Mouse (Mus musculus) olfactory bulb, adult 2 months (tissue): ENCODE results near the gene Smad6.

Source experiments
- CTCF ChIP-seq: fragments of 200-500 bp; IDR thresholded peaks from 2 replicates; pipeline ENCODE4 v1.5.1; 2012; ENCODE audit warnings: low read depth, mild to moderate bottlenecking, low read length, moderate library complexity; ENCODE audit not compliant: insufficient read depth
- POLR2A ChIP-seq: fragments of 200-500 bp; IDR thresholded peaks from 2 replicates; pipeline ENCODE4 v1.6.1; 2012; ENCODE audit warnings: mild to moderate bottlenecking, low read depth, low read length, moderate library complexity; ENCODE audit not compliant: insufficient read depth

DNA sequence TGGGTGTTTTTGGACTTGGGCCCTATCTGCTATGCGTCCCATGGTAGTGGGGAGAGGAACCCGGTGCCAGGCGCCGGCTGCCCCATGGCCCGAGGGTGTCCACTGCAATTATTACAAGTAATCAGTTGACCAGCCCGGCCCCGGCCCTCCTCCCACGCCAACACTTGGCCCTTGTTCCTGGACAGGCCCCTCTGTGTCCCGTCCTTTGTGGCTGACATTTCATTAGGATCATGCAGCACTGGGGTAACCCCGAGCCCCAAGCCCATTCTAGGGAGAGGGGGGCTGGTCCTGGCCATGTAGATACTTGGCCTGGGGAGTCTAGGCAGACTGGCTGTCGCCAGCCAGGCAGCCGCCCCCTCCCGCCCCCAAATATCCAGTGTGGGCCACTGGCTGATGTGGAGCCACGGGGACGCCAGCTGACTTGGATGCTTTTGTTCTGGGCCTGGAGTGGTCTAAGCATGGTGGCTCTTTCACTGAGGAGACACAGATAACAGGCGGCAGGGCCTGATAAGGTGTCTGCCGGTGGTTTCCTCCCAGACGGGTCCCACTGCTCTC, 102.8 kb downstream of the Smad6 start:
- TF ChIP-seq CTCF (no peak), POLR2A (no peak)
